Mouse (Mus musculus) liver, adult 2 months (tissue): ENCODE results near the gene Scgb1a1. TPM values are rescaled to one million over a fixed set of nuclear protein-coding genes. Genes with fewer than 3 reads are reported as not detected.

Experiments used
- DNase-seq: peaks from one replicate; pipeline ENCODE4 v3.0.0-alpha.2; 2011; ENCODE audit warnings: low read depth, low spot score; ENCODE audit errors: extremely low read depth
- H3K27ac ChIP-seq: fragments of 200-500 bp; replicated peaks from 2 replicates; pipeline ENCODE4 v1.5.1; 2012; ENCODE audit warnings: low read depth, mild to moderate bottlenecking, control low read depth, inconsistent platforms, low read length; ENCODE audit not compliant: insufficient read depth
- H3K27me3 ChIP-seq: fragments of 200-500 bp; 2 replicates; pipeline ENCODE4 v1.6.1; 2012; ENCODE audit warnings: mild to moderate bottlenecking, moderate library complexity, low read length, inconsistent platforms; ENCODE audit not compliant: control insufficient read depth, insufficient read depth
- H3K36me3 ChIP-seq: fragments of 200-500 bp; 2 replicates; pipeline ENCODE4 v1.6.1; 2012; ENCODE audit warnings: low read length, inconsistent platforms; ENCODE audit not compliant: control insufficient read depth, insufficient read depth
- H3K4me1 ChIP-seq: fragments of 200-500 bp; 2 replicates; pipeline ENCODE4 v1.6.1; 2011; ENCODE audit warnings: low read length; ENCODE audit not compliant: control insufficient read depth, insufficient read depth
- H3K4me3 ChIP-seq: fragments of 200-500 bp; 2 replicates; pipeline ENCODE4 v1.5.1; 2011; ENCODE audit warnings: low read depth, mild to moderate bottlenecking, control low read depth, low read length, moderate library complexity; ENCODE audit not compliant: insufficient read depth
- H3K79me2 ChIP-seq: fragments of 200-500 bp; 2 replicates; pipeline ENCODE4 v1.6.1; 2012; ENCODE audit warnings: inconsistent platforms, mild to moderate bottlenecking, low read length, moderate library complexity; ENCODE audit not compliant: control insufficient read depth, insufficient read depth
- H3K9ac ChIP-seq: fragments of 200-500 bp; 2 replicates; pipeline ENCODE4 v1.6.1; 2012; ENCODE audit warnings: low read depth, mild to moderate bottlenecking, control low read depth, inconsistent platforms, low read length
- CTCF ChIP-seq: fragments of 200-500 bp; IDR thresholded peaks from 2 replicates; pipeline ENCODE4 v1.5.1; 2011; ENCODE audit warnings: low read depth, low read length, control low read depth
- POLR2A ChIP-seq: fragments of 200-500 bp; IDR thresholded peaks from 2 replicates; pipeline ENCODE4 v1.6.1; 2011; ENCODE audit warnings: low read length, control low read depth; ENCODE audit not compliant: insufficient read depth; ENCODE audit errors: extremely low read depth
- WGBS: fragments of 180-500 bp; shearing (Covaris S2); methylation state at CpG from one replicate; pipeline ENCODE4 v1.1.7; 2018; 5-methylcytosine and 5-hydroxymethylcytosine counted together
- polyA plus RNA-seq: library from polyadenylated mRNA; depleted of rRNA; stranded (reverse); fragments of >200 nt; gene quantifications from 2 replicates; pipeline ENCODE4 v1.2.3, GENCODE M21; 2012; rRNA removed
- total RNA-seq: library from RNA; depleted of rRNA; stranded (reverse); fragments of >200 nt; gene quantifications from 2 replicates; pipeline ENCODE4 v1.2.3, GENCODE M21; 2014; rRNA removed

Gene Scgb1a1
- total and polyA plus RNA-seq, 2 experiments = 1.4 TPM; not detected in 1

DNA sequence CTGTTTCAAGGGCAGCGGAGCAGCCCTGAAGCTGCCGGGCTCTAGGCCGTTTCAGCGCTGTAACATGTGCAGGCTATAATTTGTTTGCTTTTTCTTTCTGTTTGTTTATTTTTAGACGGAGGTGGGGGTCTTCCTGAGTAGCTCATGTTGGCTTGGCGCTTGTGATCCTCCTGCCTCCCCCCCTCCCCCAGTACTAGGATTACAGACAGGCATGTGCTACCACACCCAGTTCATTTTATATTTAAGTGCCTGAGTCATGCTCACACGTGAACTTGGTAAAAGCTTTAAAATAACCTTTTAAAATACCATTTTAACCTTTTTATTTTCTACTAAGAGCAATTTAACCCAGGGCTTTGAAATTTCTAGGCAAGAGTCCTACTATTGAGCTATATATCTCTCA, 47.8 kb downstream of the Scgb1a1 start:
- no peak overlapping the region for H3K4me3 ChIP-seq
- no peaks in the 10 kb centered on the region for H3K36me3 ChIP-seq
- H3K79me2 ChIP-seq = no peaks in the 10 kb centered on the region
- no peak for TF ChIP-seq POLR2A
- TF ChIP-seq CTCF = no peak
- H3K9ac ChIP-seq = no peak overlapping the region
- H3K27me3 ChIP-seq = no peaks in the 10 kb centered on the region
- no peak for DNase-seq
- WGBS = 68% methylated on average over 7 of the region's 7 CpGs
- H3K4me1 ChIP-seq = no peaks in the 10 kb centered on the region
- no peak overlapping the region for H3K27ac ChIP-seq

DNA sequence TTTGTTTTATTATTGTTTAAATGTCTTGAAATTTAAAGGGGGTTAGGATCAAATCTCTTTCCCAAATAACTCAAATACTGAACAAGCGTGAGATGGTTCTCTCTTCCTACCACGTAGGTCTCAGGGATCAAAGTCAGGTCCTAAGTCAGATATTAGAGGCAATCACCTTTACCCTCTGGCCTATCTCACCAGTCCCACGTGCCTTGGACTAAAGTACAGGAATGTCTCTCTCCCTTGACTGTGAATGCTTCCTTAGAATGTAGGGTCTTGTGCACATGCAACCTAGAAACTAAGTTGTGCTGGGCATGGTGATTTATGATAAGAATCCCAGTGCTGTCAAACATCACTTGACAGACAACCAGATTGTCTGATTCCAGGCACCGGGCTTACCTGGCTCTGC, 48.5 kb downstream of the Scgb1a1 start:
- no peaks in the 10 kb centered on the region for H3K27me3 ChIP-seq
- H3K9ac ChIP-seq = no peak overlapping the region
- no peaks in the 10 kb centered on the region for H3K79me2 ChIP-seq
- no peak overlapping the region for H3K4me3 ChIP-seq
- no peaks in the 10 kb centered on the region for H3K36me3 ChIP-seq
- H3K4me1 ChIP-seq = no peaks in the 10 kb centered on the region
- WGBS = 49% methylated on average over 4 of the region's 4 CpGs
- TF ChIP-seq CTCF = no peak
- no peak for TF ChIP-seq POLR2A
- DNase-seq = peak; percentile 54
- no peak overlapping the region for H3K27ac ChIP-seq

GRCm38 (mm10) chr19:9038136-9038535, 49.6 kb downstream of the Scgb1a1 start:
- Histone ChIP-seq H3K4me3 (no peak overlapping the region), H3K27ac (no peak overlapping the region), H3K79me2 (no peaks in the 10 kb centered on the region), H3K4me1 (no peaks in the 10 kb centered on the region), H3K9ac (no peak overlapping the region), H3K27me3 (no peaks in the 10 kb centered on the region), H3K36me3 (no peaks in the 10 kb centered on the region)
- WGBS = 76% methylated on average over 3 of the region's 3 CpGs
- DNase-seq = no peak
- TF ChIP-seq POLR2A (no peak), CTCF (no peak)

DNA sequence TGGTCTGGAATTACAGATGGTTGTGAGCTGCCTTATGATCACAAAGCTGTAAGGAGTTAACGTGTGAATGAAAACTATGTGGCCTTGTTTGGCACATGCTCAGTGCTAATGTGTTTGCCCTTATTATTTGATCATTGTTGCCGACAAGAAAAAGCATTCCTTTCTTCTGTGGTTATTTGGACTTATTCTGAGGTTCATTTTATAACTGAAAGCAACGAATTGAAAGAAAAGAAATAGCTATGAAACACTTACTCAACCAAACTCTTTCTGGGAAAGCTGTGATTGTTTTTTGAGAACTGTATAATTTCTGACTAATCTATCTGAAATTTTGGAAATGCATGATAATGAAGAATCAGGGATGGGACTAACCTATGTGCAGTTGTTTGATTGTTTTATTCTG, 52.7 kb downstream of the Scgb1a1 start:
- no peak for DNase-seq
- Histone ChIP-seq H3K4me3 (no peak overlapping the region), H3K36me3 (no peaks in the 10 kb centered on the region), H3K27me3 (no peaks in the 10 kb centered on the region), H3K27ac (no peak overlapping the region), H3K9ac (no peak overlapping the region), H3K4me1 (no peaks in the 10 kb centered on the region), H3K79me2 (no peaks in the 10 kb centered on the region)
- TF ChIP-seq POLR2A = no peak
- 65% methylated on average over 3 of the region's 3 CpGs for whole genome bisulfite sequencing

DNA sequence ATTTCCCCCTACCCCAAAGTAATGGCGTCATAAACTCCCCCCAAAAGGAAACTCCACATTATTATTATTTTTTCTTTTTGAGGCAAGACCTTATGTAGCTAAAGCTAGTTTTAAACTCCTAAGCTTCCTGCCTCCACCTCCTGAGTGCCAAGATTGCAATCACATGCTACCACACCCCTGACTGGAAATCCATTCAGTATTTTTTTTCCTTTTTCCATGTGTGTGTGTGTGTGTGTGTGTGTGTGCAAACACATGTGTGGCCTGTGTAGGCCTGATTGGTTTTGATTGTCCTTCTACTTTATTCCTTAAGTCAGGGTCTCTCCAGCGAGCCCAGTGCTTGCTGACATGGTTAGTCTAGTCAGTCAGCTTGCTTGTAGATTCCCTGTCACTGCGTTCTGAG, 53.3 kb downstream of the Scgb1a1 start:
- H3K27ac ChIP-seq = no peak overlapping the region

More for the DNA sequence above, 53.3 kb downstream of the Scgb1a1 start:
- WGBS = 89% methylated on average over 3 of the region's 3 CpGs
- H3K36me3 ChIP-seq = no peaks in the 10 kb centered on the region
- TF ChIP-seq POLR2A (no peak), CTCF (no peak)
- H3K79me2 ChIP-seq = no peaks in the 10 kb centered on the region
- H3K4me3 ChIP-seq = no peak overlapping the region
- H3K27me3 ChIP-seq = no peaks in the 10 kb centered on the region
- no peak overlapping the region for H3K9ac ChIP-seq
- no peaks in the 10 kb centered on the region for H3K4me1 ChIP-seq
- no peak for DNase-seq

Other genes with a start within 250 kb of the Scgb1a1 start
- not detected in 2 replicates for gene Gng3, start 248.8 kb downstream of the Scgb1a1 start, total RNA-seq
- gene Gng3, start 248.8 kb downstream of the Scgb1a1 start, polyA plus RNA-seq = 0.05 TPM in 1 of 2 replicates, not detected in the other
- 0.07 and 0.09 TPM in 2 replicates for gene Lrrn4cl, start 237.2 kb downstream of the Scgb1a1 start, total RNA-seq
- gene Lrrn4cl, start 237.2 kb downstream of the Scgb1a1 start, polyA plus RNA-seq = 0.06 and 0.07 TPM in 2 replicates
- 82.7 and 88.4 TPM in 2 replicates for gene Ubxn1, start 216.5 kb downstream of the Scgb1a1 start, total RNA-seq
- 128 and 133 TPM in 2 replicates for gene Ubxn1, start 216.5 kb downstream of the Scgb1a1 start, polyA plus RNA-seq
- gene Uqcc3, start 207.0 kb downstream of the Scgb1a1 start, total RNA-seq = 21.3 and 27.7 TPM in 2 replicates
- gene Uqcc3, start 207.0 kb downstream of the Scgb1a1 start, polyA plus RNA-seq = 32.6 and 38.8 TPM in 2 replicates
- 2.5 and 3.4 TPM in 2 replicates for gene Lbhd1, start 204.2 kb downstream of the Scgb1a1 start, total RNA-seq
- gene Lbhd1, start 204.2 kb downstream of the Scgb1a1 start, polyA plus RNA-seq = 1.2 and 1.3 TPM in 2 replicates
- gene Gm49403, start 204.0 kb downstream of the Scgb1a1 start, total RNA-seq = not detected in 2 replicates
- not detected in 2 replicates for gene Gm49403, start 204.0 kb downstream of the Scgb1a1 start, polyA plus RNA-seq
- 23.5 and 34.0 TPM in 2 replicates for gene 1810009A15Rik, start 199.1 kb downstream of the Scgb1a1 start, total RNA-seq
- 10.8 and 13.6 TPM in 2 replicates for gene 1810009A15Rik, start 199.1 kb downstream of the Scgb1a1 start, polyA plus RNA-seq
- gene Gm49416, start 199.0 kb downstream of the Scgb1a1 start, total RNA-seq = 3.4 TPM in 1 of 2 replicates, not detected in the other
- 1.1 TPM in 1 of 2 replicates, not detected in the other for gene Gm49416, start 199.0 kb downstream of the Scgb1a1 start, polyA plus RNA-seq
- 3.8 and 5.6 TPM in 2 replicates for gene Ints5, start 195.0 kb downstream of the Scgb1a1 start, total RNA-seq
- gene Ints5, start 195.0 kb downstream of the Scgb1a1 start, polyA plus RNA-seq = 13.2 and 15.9 TPM in 2 replicates
- 111 and 132 TPM in 2 replicates for gene Ganab, start 189.9 kb downstream of the Scgb1a1 start, total RNA-seq
- gene Ganab, start 189.9 kb downstream of the Scgb1a1 start, polyA plus RNA-seq = 127 and 140 TPM in 2 replicates
- 16.8 and 22.6 TPM in 2 replicates for gene B3gat3, start 167.6 kb downstream of the Scgb1a1 start, total RNA-seq
- gene B3gat3, start 167.6 kb downstream of the Scgb1a1 start, polyA plus RNA-seq = 88.7 and 101 TPM in 2 replicates
- 1.7 and 2.3 TPM in 2 replicates for gene Rom1, start 158.6 kb downstream of the Scgb1a1 start, total RNA-seq
- 5.0 and 7.8 TPM in 2 replicates for gene Rom1, start 158.6 kb downstream of the Scgb1a1 start, polyA plus RNA-seq
- 7.4 and 7.9 TPM in 2 replicates for gene Eml3, start 158.4 kb downstream of the Scgb1a1 start, total RNA-seq
- 20.2 and 26.2 TPM in 2 replicates for gene Eml3, start 158.4 kb downstream of the Scgb1a1 start, polyA plus RNA-seq
- 25.6 and 27.1 TPM in 2 replicates for gene Mta2, start 146.1 kb downstream of the Scgb1a1 start, total RNA-seq
- gene Mta2, start 146.1 kb downstream of the Scgb1a1 start, polyA plus RNA-seq = 11.2 and 12.1 TPM in 2 replicates
- gene Tut1, start 134.1 kb downstream of the Scgb1a1 start, total RNA-seq = 6.0 and 6.2 TPM in 2 replicates
- gene Tut1, start 134.1 kb downstream of the Scgb1a1 start, polyA plus RNA-seq = 9.6 and 14.6 TPM in 2 replicates
- 101 and 117 TPM in 2 replicates for gene Eef1g, start 120.9 kb downstream of the Scgb1a1 start, total RNA-seq
- 99.1 and 107 TPM in 2 replicates for gene Eef1g, start 120.9 kb downstream of the Scgb1a1 start, polyA plus RNA-seq
- 10.3 and 10.9 TPM in 2 replicates for gene Ahnak, start 98.7 kb downstream of the Scgb1a1 start, total RNA-seq
- 0.90 and 1.2 TPM in 2 replicates for gene Ahnak, start 98.7 kb downstream of the Scgb1a1 start, polyA plus RNA-seq
- gene Asrgl1, start 47.7 kb upstream of the Scgb1a1 start, total RNA-seq = 5.7 and 7.6 TPM in 2 replicates
- gene Asrgl1, start 47.7 kb upstream of the Scgb1a1 start, polyA plus RNA-seq = 1.7 and 2.0 TPM in 2 replicates